Mouse (Mus musculus) midbrain, postnatal 0 days (tissue): ENCODE results near the gene Hagh. TPM values are rescaled to one million over a fixed set of nuclear protein-coding genes. Genes with fewer than 3 reads are reported as not detected.

Experiments used
- ATAC-seq: fragments of 200-750 bp; cut with Nextera tagmentation; 2 replicates; pipeline ENCODE4 v1.8.0; 2017; ENCODE audit warnings: moderate number of reproducible peaks, mild to moderate bottlenecking, moderate TSS enrichment, moderate library complexity; ENCODE audit not compliant: low FRiP score
- DNase-seq: peaks from one replicate; pipeline ENCODE4 v3.0.0-alpha.2; 2015; ENCODE audit warnings: low spot score
- H3K27ac ChIP-seq: fragments of 300-500 bp; sonication (generic); 2 replicates; pipeline ENCODE4 v1.5.1; 2014; ENCODE audit warnings: low read depth, mild to moderate bottlenecking, low read length, mixed read lengths
- H3K27me3 ChIP-seq: fragments of 300-500 bp; sonication (generic); 2 replicates; pipeline ENCODE4 v1.6.1; 2014; ENCODE audit warnings: low read length, control low read depth, mixed read lengths; ENCODE audit not compliant: insufficient read depth
- H3K36me3 ChIP-seq: fragments of 300-500 bp; sonication (generic); 2 replicates; pipeline ENCODE4 v1.6.1; 2014; ENCODE audit warnings: low read length, control low read depth, mixed read lengths; ENCODE audit not compliant: insufficient read depth
- H3K4me1 ChIP-seq: fragments of 300-500 bp; sonication (generic); 2 replicates; pipeline ENCODE4 v1.6.1; 2014; ENCODE audit warnings: mild to moderate bottlenecking, control low read depth, antibody characterized with exemption, low read length, mixed read lengths; ENCODE audit not compliant: insufficient read depth
- H3K4me2 ChIP-seq: fragments of 300-500 bp; sonication (generic); 2 replicates; pipeline ENCODE4 v1.6.1; 2014; ENCODE audit warnings: low read depth, mild to moderate bottlenecking, low read length, mixed read lengths; ENCODE audit not compliant: poor library complexity, severe bottlenecking
- H3K4me3 ChIP-seq: fragments of 300-500 bp; sonication (generic); 2 replicates; pipeline ENCODE4 v1.5.1; 2014; ENCODE audit warnings: low read depth, mild to moderate bottlenecking, low read length, moderate library complexity
- H3K9ac ChIP-seq: fragments of 300-500 bp; sonication (generic); replicated peaks from 2 replicates; pipeline ENCODE4 v1.6.1; 2014; ENCODE audit warnings: mild to moderate bottlenecking, low read length, moderate library complexity, mixed read lengths; ENCODE audit not compliant: poor library complexity, severe bottlenecking
- H3K9me3 ChIP-seq: fragments of 300-500 bp; sonication (generic); 2 replicates; pipeline ENCODE4 v1.6.1; 2016; ENCODE audit warnings: low read length, control low read depth
- CTCF ChIP-seq: IDR thresholded peaks from 2 replicates; pipeline ENCODE4 v1.5.1; 2016; ENCODE audit warnings: antibody characterized with exemption, mild to moderate bottlenecking
- WGBS: fragments of 180-500 bp; shearing (Covaris S2); extraction: QIAGEN DNeasy Blood & Tissue Kit; methylation state at CpG from one replicate; pipeline ENCODE4 v1.1.7; 2014; 5-methylcytosine and 5-hydroxymethylcytosine counted together
- polyA plus RNA-seq: library from polyadenylated mRNA; unstranded; fragments of >200 nt; fragmentation: Nextera tagmentation; extraction: Ambion mirVana; gene quantifications from 2 replicates; pipeline ENCODE4 v1.2.1, GENCODE M21; 2015
- total RNA-seq: library from RNA; depleted of rRNA; stranded (reverse); fragments of >200 nt; gene quantifications from 2 replicates; pipeline ENCODE4 v1.2.3, GENCODE M21; 2014; rRNA removed

The Hagh gene
- total and polyA plus RNA-seq, 2 experiments from 2014 or later, result 74.0 to 119 TPM

DNA sequence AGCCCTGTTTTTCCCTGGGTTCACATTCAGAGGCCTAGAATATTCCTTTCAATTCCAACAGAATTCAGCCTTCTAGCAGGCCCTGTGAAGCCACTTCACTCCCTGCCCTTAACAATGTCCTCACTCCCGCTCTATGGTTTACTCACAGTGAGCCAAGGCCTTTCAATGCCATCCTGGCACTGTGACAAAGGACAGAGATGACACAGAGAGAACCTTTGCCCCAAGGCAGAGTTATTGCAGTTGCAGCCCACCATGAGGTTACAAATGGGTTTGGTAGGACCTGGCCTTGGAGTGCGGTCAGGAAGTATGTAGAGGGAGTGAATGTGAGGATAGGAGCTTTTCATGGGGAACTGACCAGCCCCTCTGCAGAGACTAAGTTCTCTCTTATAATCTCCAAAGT, 67.6 kb downstream of the Hagh start:
- H3K4me3 ChIP-seq, result no peak overlapping the region
- 98% methylated on average over 2 of the region's 2 CpGs for WGBS
- H3K4me2 ChIP-seq, result no peak overlapping the region
- H3K27me3 ChIP-seq, result no peaks in the 10 kb centered on the region
- DNase-seq (no peak), ATAC-seq (no peak)
- H3K27ac ChIP-seq, result no peak overlapping the region
- H3K9me3 ChIP-seq, result no peaks in the 10 kb centered on the region
- H3K4me1 ChIP-seq, result no peaks in the 10 kb centered on the region
- TF ChIP-seq CTCF, result no peak
- peaks cover 93% of the 10 kb centered on the region for H3K36me3 ChIP-seq
- no peak overlapping the region for H3K9ac ChIP-seq

DNA sequence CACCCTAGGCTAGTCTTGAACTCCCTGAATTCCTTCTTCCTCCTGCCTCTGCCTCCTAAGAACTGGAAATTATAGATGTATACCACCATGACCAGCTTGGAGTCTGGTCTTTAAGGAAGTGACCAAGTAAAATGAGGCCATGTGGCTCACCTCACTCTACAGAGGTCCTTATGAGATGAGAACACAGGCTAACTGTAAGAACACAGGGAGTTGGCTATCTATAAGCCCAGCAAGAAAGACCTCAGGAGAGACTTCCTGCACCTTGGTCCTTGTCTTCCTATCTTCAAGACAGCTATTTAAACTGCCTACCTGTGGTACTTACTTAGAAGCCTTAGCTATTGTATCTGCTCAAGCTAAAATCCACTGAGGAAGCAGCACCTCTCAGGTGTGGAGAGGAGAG, 74.0 kb downstream of the Hagh start:
- no peak overlapping the region for H3K27ac ChIP-seq
- H3K9ac ChIP-seq, result no peak overlapping the region
- ATAC-seq, result no peak
- H3K36me3 ChIP-seq, result peaks cover 87% of the 10 kb centered on the region
- no peak for TF ChIP-seq CTCF
- H3K27me3 ChIP-seq, result no peaks in the 10 kb centered on the region
- H3K9me3 ChIP-seq, result no peaks in the 10 kb centered on the region
- no peak overlapping the region for H3K4me2 ChIP-seq
- DNase-seq, result no peak
- H3K4me3 ChIP-seq, result no peak overlapping the region
- H3K4me1 ChIP-seq, result no peaks in the 10 kb centered on the region

Other genes starting within 250 kb of the Hagh start
- 106 and 114 TPM in 2 replicates for gene Tsc2, start 207.5 kb upstream of the Hagh start, total RNA-seq
- 56.6 and 61.7 TPM in 2 replicates for gene Tsc2, start 207.5 kb upstream of the Hagh start, polyA plus RNA-seq
- 4.5 and 6.2 TPM in 2 replicates for gene Nthl1, start 207.5 kb upstream of the Hagh start, total RNA-seq
- 6.0 and 7.2 TPM in 2 replicates for gene Nthl1, start 207.5 kb upstream of the Hagh start, polyA plus RNA-seq
- 61.7 and 62.8 TPM in 2 replicates for gene Slc9a3r2, start 189.8 kb upstream of the Hagh start, total RNA-seq
- gene Slc9a3r2, start 189.8 kb upstream of the Hagh start, polyA plus RNA-seq, result 52.1 and 52.7 TPM in 2 replicates
- gene Npw, start 181.7 kb upstream of the Hagh start, total RNA-seq, result not detected in 2 replicates
- 0.59 and 0.86 TPM in 2 replicates for gene Npw, start 181.7 kb upstream of the Hagh start, polyA plus RNA-seq
- 36.4 and 40.0 TPM in 2 replicates for gene Zfp598, start 170.5 kb upstream of the Hagh start, total RNA-seq
- gene Zfp598, start 170.5 kb upstream of the Hagh start, polyA plus RNA-seq, result 15.7 and 16.4 TPM in 2 replicates
- gene Syngr3, start 150.2 kb upstream of the Hagh start, total RNA-seq, result 330 and 376 TPM in 2 replicates
- 334 and 375 TPM in 2 replicates for gene Syngr3, start 150.2 kb upstream of the Hagh start, polyA plus RNA-seq
- gene Gfer, start 144.0 kb upstream of the Hagh start, total RNA-seq, result 28.0 and 44.3 TPM in 2 replicates
- 36.7 and 39.4 TPM in 2 replicates for gene Gfer, start 144.0 kb upstream of the Hagh start, polyA plus RNA-seq
- gene Noxo1, start 143.9 kb upstream of the Hagh start, total RNA-seq, result 7.2 and 11.1 TPM in 2 replicates
- gene Noxo1, start 143.9 kb upstream of the Hagh start, polyA plus RNA-seq, result 1.9 and 2.1 TPM in 2 replicates
- 44.0 and 56.4 TPM in 2 replicates for gene Tbl3, start 132.5 kb upstream of the Hagh start, total RNA-seq
- 38.2 and 46.7 TPM in 2 replicates for gene Tbl3, start 132.5 kb upstream of the Hagh start, polyA plus RNA-seq
- not detected in 2 replicates for gene Rnf151, start 122.1 kb upstream of the Hagh start, total RNA-seq
- not detected in 2 replicates for gene Rnf151, start 122.1 kb upstream of the Hagh start, polyA plus RNA-seq
- 2,209 and 2,389 TPM in 2 replicates for gene Rps2, start 122.0 kb upstream of the Hagh start, total RNA-seq
- gene Rps2, start 122.0 kb upstream of the Hagh start, polyA plus RNA-seq, result 749 and 802 TPM in 2 replicates
- gene Ndufb10, start 115.7 kb upstream of the Hagh start, total RNA-seq, result 150 and 170 TPM in 2 replicates
- gene Ndufb10, start 115.7 kb upstream of the Hagh start, polyA plus RNA-seq, result 344 and 349 TPM in 2 replicates
- not detected in 2 replicates for gene Rpl3l, start 112.3 kb upstream of the Hagh start, total RNA-seq
- 0.21 and 0.37 TPM in 2 replicates for gene Rpl3l, start 112.3 kb upstream of the Hagh start, polyA plus RNA-seq
- 9.6 and 14.1 TPM in 2 replicates for gene Msrb1, start 103.5 kb upstream of the Hagh start, total RNA-seq
- gene Msrb1, start 103.5 kb upstream of the Hagh start, polyA plus RNA-seq, result 20.6 and 22.6 TPM in 2 replicates
- gene Hs3st6, start 87.2 kb upstream of the Hagh start, total RNA-seq, result 0.49 TPM in 1 of 2 replicates, not detected in the other
- gene Hs3st6, start 87.2 kb upstream of the Hagh start, polyA plus RNA-seq, result 0.22 and 0.50 TPM in 2 replicates
- gene Meiob, start 35.9 kb upstream of the Hagh start, total RNA-seq, result not detected in 2 replicates
- gene Meiob, start 35.9 kb upstream of the Hagh start, polyA plus RNA-seq, result 0.12 TPM in 1 of 2 replicates, not detected in the other
- gene Fahd1, start 10.2 kb downstream of the Hagh start, total RNA-seq, result 11.7 and 14.0 TPM in 2 replicates
- gene Fahd1, start 10.2 kb downstream of the Hagh start, polyA plus RNA-seq, result 18.2 and 20.8 TPM in 2 replicates
- gene Igfals, start 25.9 kb downstream of the Hagh start, total RNA-seq, result 0.28 TPM in 1 of 2 replicates, not detected in the other
- gene Igfals, start 25.9 kb downstream of the Hagh start, polyA plus RNA-seq, result 0.31 TPM in 1 of 2 replicates, not detected in the other
- gene Nubp2, start 46.2 kb downstream of the Hagh start, total RNA-seq, result 39.6 and 60.2 TPM in 2 replicates
- gene Nubp2, start 46.2 kb downstream of the Hagh start, polyA plus RNA-seq, result 55.8 and 63.9 TPM in 2 replicates
- gene Spsb3, start 46.5 kb downstream of the Hagh start, total RNA-seq, result 87.5 and 105 TPM in 2 replicates
- 100 and 110 TPM in 2 replicates for gene Spsb3, start 46.5 kb downstream of the Hagh start, polyA plus RNA-seq
- 29.7 and 31.7 TPM in 2 replicates for gene Eme2, start 54.9 kb downstream of the Hagh start, total RNA-seq
- 20.2 and 22.5 TPM in 2 replicates for gene Eme2, start 54.9 kb downstream of the Hagh start, polyA plus RNA-seq
- 43.8 and 46.1 TPM in 2 replicates for gene Mrps34, start 55.0 kb downstream of the Hagh start, total RNA-seq
- gene Mrps34, start 55.0 kb downstream of the Hagh start, polyA plus RNA-seq, result 128 and 131 TPM in 2 replicates
- gene Nme3, start 56.4 kb downstream of the Hagh start, total RNA-seq, result 54.4 and 65.3 TPM in 2 replicates
- 98.3 and 105 TPM in 2 replicates for gene Nme3, start 56.4 kb downstream of the Hagh start, polyA plus RNA-seq
- gene Mapk8ip3, start 96.8 kb downstream of the Hagh start, total RNA-seq, result 153 and 168 TPM in 2 replicates
- 70.5 and 72.5 TPM in 2 replicates for gene Mapk8ip3, start 96.8 kb downstream of the Hagh start, polyA plus RNA-seq
- 60.7 and 61.0 TPM in 2 replicates for gene Jpt2, start 120.5 kb downstream of the Hagh start, total RNA-seq
- 64.5 and 66.7 TPM in 2 replicates for gene Jpt2, start 120.5 kb downstream of the Hagh start, polyA plus RNA-seq
- gene Cramp1l, start 175.6 kb downstream of the Hagh start, total RNA-seq, result 17.4 and 22.3 TPM in 2 replicates
- gene Cramp1l, start 175.6 kb downstream of the Hagh start, polyA plus RNA-seq, result 2.7 and 3.2 TPM in 2 replicates
- 22.7 and 39.8 TPM in 2 replicates for gene Ift140, start 175.9 kb downstream of the Hagh start, total RNA-seq
- gene Ift140, start 175.9 kb downstream of the Hagh start, polyA plus RNA-seq, result 13.5 and 14.4 TPM in 2 replicates
- 11.1 and 11.2 TPM in 2 replicates for gene Tmem204, start 243.4 kb downstream of the Hagh start, total RNA-seq
- gene Tmem204, start 243.4 kb downstream of the Hagh start, polyA plus RNA-seq, result 8.2 and 8.3 TPM in 2 replicates